Mouse (Mus musculus) urinary bladder, postnatal 36 days (tissue): ENCODE results near the gene Stra6.

Experiments used
- DNase-seq, 2 experiments: peaks; one replicate each; pipeline ENCODE4 v3.0.0; 2022; ENCODE audit warnings: low spot score in 2 of 2, mixed read lengths in 1 of 2

Gene Stra6

GRCm38 (mm10) chr9:58131735-58132134, 68.1 kb downstream of the Stra6 start:
- no peak for DNase-seq

DNA sequence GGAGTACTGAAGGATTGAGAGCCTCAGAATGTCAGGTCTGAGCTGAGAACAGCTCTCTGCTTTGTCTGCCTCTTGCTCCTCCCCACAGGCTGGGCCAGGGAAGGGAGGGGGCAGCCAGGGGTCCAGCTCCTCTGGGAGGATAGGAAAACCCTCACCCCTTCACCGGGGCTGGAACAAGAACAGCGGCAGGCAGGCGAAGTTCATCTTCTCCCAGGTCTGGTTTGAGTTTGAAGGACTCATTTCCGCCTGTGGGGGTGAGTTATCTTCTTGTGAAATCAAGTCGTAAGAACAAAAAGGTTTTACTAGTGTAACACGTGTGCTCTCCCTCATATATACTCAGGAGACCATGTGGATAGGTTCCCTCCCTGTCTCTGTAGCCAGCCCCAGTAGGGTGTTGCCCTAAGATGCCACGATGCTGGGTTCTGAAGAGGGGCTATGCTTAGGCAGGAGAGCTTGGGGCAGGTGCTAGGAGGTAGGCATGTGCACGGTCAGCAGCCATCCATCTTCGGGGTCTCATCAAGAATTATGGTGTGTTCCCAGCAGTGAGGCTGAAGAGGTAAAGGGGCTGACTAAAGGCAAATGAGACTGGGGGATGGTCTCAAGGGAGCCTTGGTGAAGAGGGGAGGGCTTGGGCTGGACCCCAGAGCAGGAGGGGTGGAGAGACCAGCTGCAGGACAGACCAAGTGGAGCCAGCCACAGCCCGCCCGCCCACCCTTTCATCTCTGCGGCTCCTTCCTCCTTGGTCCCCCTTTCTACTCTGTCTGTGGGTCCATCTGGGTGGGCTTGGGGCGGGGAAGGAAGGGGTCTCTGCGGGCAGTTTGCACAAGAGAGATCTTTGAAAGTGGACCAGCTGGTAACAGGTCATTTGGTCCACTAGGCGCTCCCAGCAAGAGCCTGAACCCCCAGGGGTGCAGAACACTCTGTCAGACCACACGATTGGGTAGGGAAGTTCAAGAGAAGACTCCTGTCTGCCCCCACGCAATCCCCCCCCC, 70.6 kb downstream of the Stra6 start:
- DNase-seq = no peak

- DNase-seq = no peak
These were observed 71.3 kb downstream of the Stra6 start for GRCm38 (mm10) chr9:58134906-58135305.

- no peak for DNase-seq
These were observed 72.3 kb downstream of the Stra6 start for GRCm38 (mm10) chr9:58135921-58136321.

- DNase-seq = peak in 1 of 2 experiments; percentile 19
These were observed 76.4 kb downstream of the Stra6 start for GRCm38 (mm10) chr9:58139947-58140346.

DNA sequence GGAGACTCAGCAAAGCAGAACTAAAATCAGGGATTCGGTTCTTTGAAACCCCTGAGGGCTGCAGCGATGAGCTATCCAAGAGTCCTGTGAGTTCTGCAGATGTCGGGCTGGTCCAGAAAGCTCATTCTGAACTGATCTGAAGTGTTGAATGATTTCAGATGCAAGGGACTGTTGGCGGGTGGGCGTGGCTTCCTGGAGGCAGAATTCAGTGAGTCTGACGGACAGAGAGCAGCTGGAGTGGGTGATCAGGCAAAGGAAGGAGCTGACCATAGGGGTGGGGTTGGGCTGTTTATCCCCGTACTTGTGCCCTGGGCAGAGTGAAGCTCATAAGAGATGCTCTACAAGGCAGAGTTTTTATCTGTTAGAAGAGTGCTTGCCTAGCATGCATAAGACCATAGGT, 79.8 kb downstream of the Stra6 start:
- DNase-seq = no peak

DNA sequence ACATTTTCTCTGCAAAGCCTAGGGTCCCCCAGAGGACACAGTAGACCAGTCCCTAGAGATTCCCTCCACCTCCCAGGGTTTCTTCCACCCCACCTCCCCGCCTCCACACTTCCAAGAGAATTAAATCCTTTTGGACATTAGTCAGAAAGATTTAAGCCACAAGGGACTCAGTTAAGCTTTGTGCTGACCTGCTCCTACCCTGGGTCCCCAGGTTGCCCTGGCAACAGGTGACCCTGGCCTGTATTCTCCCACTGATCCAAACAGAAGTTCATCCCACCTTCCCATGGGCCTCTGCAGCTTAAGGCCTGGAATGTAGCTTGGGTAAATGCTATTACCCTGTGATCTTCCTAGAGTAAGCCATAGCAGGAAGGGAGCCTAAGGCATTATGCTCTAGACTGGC, 81.1 kb downstream of the Stra6 start:
- DNase-seq = no peak

DNA sequence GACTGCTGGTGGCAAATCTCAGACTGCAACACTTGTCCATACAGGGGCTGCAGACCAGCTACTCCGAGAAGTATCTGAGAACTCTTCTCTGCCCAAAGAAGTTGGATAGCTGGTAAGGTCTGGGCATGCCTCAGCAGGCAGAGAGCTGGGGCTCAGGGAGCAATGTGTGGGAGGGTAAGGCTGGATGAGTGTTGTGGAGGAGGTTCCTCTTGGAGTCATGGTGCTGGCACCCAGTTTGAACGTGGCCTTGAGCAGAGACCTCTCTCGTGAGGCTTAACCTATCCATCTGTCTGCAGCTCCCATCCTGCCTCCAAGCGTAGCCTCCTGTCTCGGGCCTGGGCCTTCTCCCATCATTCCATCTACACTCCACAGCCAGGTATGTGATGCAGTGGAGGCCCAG, 81.8 kb downstream of the Stra6 start:
- DNase-seq = no peak

DNA sequence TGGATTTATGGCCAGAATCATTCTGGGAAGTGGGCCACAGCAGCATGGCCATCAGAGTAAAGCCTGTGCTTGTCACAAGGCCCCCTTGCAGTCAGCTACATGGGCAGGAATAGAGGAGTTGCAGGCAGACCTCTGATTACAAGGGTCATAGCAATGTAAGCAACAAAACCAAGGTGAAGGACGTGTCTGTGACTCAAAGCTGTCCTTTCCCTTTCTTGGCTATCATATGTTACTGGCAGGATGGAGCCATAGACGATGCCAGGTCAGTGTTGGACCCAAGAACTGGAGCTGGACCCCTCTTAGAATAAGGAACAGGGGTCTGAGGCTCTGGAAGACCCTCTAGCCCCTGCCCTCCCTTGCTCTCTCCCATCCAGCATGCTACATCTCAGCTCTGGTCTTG, 85.2 kb downstream of the Stra6 start:
- no peak for DNase-seq

DNA sequence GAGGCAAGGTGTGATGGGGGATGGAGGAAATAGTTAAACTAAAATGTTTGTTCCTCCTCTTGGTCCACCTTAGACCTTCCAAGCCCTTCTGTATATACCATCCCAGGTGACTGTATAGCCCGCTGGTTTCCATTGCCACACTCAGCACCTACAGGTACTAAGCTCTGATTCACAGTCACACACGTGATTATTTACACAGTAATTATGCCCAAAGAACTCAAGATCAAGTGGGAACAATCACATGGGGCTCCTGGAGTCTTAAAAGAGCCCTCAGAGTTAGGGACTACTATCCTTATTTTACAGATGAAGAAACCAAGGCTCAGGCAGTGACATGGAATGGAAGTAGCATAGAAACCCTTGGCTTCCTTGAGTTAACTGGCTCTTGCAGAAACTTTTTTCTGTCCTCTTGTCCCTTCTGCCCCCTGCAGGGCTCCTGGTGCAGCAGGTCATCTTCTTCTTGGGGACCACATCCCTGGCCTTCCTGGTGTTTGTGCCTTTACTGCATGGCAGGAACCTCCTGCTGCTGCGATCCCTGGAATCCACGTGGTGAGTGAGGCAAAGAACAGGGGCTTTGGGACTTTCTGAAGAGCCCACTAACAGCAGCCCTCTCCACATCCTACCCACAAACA, 87.3 kb downstream of the Stra6 start:
- DNase-seq = no peak

- no peak for DNase-seq
These were observed 89.5 kb downstream of the Stra6 start for GRCm38 (mm10) chr9:58153095-58153494.

DNA sequence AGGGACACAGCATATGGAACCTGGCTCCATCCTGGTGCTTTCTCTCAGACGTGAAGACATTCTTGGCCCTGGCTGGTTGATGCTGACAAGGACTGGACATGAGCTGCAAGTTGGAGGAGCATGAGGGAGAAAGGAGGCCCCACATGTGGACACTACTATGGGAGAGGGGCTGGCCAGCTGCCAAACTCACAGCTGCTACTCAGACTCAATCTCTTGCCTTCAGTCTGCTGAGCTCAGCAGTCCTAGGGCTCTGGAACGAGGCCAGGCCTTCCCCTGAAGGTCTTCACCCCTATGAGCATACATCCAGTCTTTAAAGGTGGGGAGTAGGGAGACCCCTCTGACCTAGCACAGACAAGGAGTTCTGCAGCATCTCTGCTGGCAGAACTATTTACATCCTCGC, 91.8 kb downstream of the Stra6 start:
- DNase-seq = no peak

DNA sequence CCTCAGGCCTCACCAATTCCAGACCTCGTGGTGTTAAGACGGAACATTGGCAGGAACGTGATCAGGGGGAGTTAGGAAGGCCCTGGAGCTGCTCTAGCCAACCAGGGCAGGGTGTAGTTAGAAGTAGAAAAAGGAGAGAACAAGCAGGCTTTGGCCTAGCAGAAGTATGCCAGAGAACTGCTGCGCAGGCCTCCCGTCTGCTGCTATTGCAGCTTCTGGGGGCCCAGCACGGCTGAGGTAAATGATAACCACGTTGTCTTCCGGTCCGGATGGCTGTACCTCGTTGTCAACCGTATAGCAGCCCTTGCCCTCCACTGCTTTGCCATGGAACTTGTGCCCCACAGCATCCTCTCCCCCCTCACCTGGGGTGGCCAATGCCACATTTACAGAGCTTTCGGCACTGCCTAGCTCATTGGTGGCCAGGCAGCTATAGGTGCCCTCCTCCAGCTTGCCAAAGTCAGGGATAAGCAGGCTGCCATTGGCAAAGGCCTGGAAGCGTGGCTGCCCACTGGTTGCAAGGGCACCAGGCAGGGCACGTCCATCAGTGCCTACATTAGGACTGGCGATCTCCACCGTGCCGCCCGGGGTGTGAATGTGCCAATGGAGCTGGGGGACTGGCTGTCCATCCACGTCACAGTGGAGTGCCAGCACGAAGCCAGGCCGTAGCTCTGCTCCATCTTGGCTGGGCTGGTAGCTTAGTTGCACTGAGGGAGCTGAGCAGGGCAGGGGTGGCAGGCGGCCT, 93.4 kb downstream of the Stra6 start:
- no peak for DNase-seq

DNA sequence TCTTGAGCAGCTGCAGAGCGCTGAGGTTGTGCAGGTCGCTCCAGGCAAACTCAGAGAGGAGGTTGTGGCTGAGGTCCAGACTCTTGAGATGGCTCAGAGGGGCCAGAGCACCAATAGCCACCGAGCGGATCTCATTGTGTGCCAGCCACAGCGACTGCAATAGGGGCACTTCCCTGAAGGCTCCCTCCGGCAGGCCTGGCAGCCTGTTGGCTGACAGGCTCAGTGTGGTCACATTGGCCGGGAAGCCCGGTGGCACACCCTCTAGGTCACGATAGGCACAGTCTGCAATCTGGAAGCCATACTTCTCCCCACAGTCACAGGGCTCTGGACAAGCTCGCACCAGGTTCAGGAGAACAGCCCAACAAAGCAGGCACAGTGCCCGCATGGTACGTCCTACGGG, 94.2 kb downstream of the Stra6 start:
- no peak for DNase-seq

GRCm38 (mm10) chr9:58158541-58159311, 95.1 kb downstream of the Stra6 start:
- DNase-seq = peak in 1 of 2 experiments; percentile 51

- no peak for DNase-seq
These were observed 96.3 kb downstream of the Stra6 start for GRCm38 (mm10) chr9:58159855-58160254.

DNA sequence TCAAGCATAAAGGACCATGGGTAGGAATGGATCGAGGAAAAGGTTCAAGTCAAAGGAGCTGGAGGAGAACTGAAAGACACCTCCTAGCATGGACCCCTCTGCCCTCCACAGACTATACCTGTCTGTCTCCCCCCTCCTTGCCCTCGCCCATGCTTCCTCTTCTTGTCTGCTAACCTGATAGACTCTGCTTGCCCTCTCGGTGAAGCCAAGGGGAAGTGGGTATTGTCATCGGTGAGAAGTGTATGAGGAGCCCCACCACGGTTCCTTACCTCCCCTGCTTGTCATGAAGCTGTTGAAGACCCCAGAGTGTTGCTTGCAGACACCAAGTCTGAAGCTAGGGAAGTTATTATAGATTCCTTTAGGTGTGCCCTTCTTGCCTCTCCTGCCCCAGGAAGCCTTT, 96.7 kb downstream of the Stra6 start:
- DNase-seq = no peak

DNA sequence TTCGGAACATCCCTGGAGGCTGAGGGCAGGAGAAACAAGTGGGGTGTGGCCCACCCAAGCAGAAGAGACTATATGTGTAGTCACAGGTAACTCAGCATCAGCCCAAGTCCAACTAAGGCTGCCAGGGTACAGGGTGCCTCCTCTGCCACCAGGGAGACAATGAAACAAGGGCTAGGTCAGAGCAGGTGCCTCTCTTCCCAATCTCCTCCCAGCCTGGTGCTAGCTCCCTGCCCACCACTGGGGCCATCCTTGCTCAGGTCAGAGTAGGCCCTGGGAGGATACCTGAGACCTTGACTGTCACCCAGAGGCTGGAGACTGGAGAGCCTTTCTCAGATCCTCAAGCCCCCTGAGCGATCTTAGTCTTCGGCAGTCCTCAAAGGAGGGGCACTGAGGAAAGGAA, 98.6 kb downstream of the Stra6 start:
- no peak for DNase-seq

GRCm38 (mm10) chr9:58163146-58163545, 99.6 kb downstream of the Stra6 start:
- no peak for DNase-seq

DNA sequence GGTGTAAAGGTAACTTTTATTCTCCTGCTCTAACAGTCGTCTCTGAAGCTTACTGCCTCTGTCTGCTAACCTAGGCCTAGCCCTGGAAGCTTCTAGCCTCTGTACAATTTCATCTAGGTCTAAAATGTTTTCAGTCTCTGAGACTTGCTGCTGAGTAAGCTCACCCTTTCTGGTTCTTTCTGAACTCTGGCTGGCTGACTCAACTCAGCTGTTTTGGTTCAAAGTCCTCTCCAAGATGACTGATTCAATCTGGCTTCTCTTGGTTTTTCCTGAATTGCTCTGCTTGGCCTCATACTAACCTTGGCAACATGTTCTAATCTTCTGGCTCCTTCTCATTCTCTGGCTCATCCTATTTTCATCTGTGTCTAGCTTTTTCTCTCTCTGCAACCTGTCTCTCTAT, 102.2 kb downstream of the Stra6 start:
- DNase-seq = no peak

- no peak for DNase-seq
These were observed 105.3 kb downstream of the Stra6 start for GRCm38 (mm10) chr9:58168880-58169279.

- no peak for DNase-seq
These were observed 105.8 kb downstream of the Stra6 start for GRCm38 (mm10) chr9:58169426-58169825.
